Mouse (Mus musculus) heart, embryonic 15.5 days (tissue): ENCODE results near the gene Ndufb3. TPM values are rescaled to one million over a fixed set of nuclear protein-coding genes. Genes with fewer than 3 reads are reported as not detected.
"Not testable (repeated sequence)": the region's sequence is repeated elsewhere in the genome, so short reads cannot be mapped to it uniquely, and the experiment has no call there.

Source experiments
- ATAC-seq: fragments of 200-750 bp; cut with Nextera tagmentation; replicated peaks from 2 replicates; pipeline ENCODE4 v1.8.0; 2017; ENCODE audit warnings: low read depth, moderate TSS enrichment; ENCODE audit not compliant: insufficient number of reproducible peaks, insufficient read depth, low FRiP score
- H3K27ac ChIP-seq: fragments of 300-500 bp; sonication (generic); 2 replicates; pipeline ENCODE4 v1.5.1; 2015; ENCODE audit warnings: mild to moderate bottlenecking, inconsistent platforms
- H3K27me3 ChIP-seq: fragments of 300-500 bp; sonication (generic); 2 replicates; pipeline ENCODE4 v1.6.1; 2015; ENCODE audit warnings: inconsistent platforms
- H3K36me3 ChIP-seq: fragments of 300-500 bp; sonication (generic); 2 replicates; pipeline ENCODE4 v1.6.1; 2015; ENCODE audit warnings: mild to moderate bottlenecking, inconsistent platforms
- H3K4me1 ChIP-seq: fragments of 300-500 bp; sonication (generic); replicated peaks from 2 replicates; pipeline ENCODE4 v1.6.1; 2015; ENCODE audit warnings: inconsistent platforms
- H3K4me2 ChIP-seq: fragments of 300-500 bp; sonication (generic); 2 replicates; pipeline ENCODE4 v1.6.1; 2015; ENCODE audit warnings: inconsistent platforms, mild to moderate bottlenecking, moderate library complexity
- H3K4me3 ChIP-seq: fragments of 300-500 bp; sonication (generic); 2 replicates; pipeline ENCODE4 v1.5.1; 2015; ENCODE audit warnings: mild to moderate bottlenecking, inconsistent platforms
- H3K9ac ChIP-seq: fragments of 300-500 bp; sonication (generic); 2 replicates; pipeline ENCODE4 v1.6.1; 2015; ENCODE audit warnings: mild to moderate bottlenecking, inconsistent platforms
- H3K9me3 ChIP-seq: fragments of 300-500 bp; sonication (generic); replicated peaks from 2 replicates; pipeline ENCODE4 v1.6.1; 2016; ENCODE audit warnings: inconsistent platforms
- WGBS: fragments of 180-500 bp; shearing (Covaris S2); methylation state at CpG from one replicate; pipeline ENCODE4 v1.1.7; 2015; ENCODE audit warnings: mixed read lengths; 5-methylcytosine and 5-hydroxymethylcytosine counted together
- polyA plus RNA-seq: library from polyadenylated mRNA; unstranded; fragments of >200 nt; fragmentation: Nextera tagmentation; extraction: Ambion mirVana; gene quantifications from 2 replicates; pipeline ENCODE4 v1.2.1, GENCODE M21; 2015

Ndufb3 gene
- polyA plus RNA-seq, 1 experiment from 2014 or later, result 255 TPM

- Histone ChIP-seq H3K4me3 (no peak overlapping the region), H3K9ac (no peak overlapping the region), H3K4me2 (no peak overlapping the region), H3K9me3 (no peaks in the 10 kb centered on the region), H3K36me3 (no peaks in the 10 kb centered on the region), H3K27me3 (no peaks in the 10 kb centered on the region), H3K4me1 (peaks cover 4% of the 10 kb centered on the region; the same call in 1 of the 2 replicates), H3K27ac (no peak overlapping the region)
- 78% methylated on average over 6 of the region's 6 CpGs for WGBS
- ATAC-seq, result no peak
Measured at GRCm38 (mm10) chr1:58617978-58618668, 31.9 kb downstream of the Ndufb3 start.

- Histone ChIP-seq H3K9ac (no peak overlapping the region), H3K27ac (no peak overlapping the region), H3K4me2 (no peak overlapping the region), H3K4me1 (peaks cover 4% of the 10 kb centered on the region; the same call in 1 of the 2 replicates), H3K36me3 (no peaks in the 10 kb centered on the region), H3K4me3 (no peak overlapping the region), H3K27me3 (no peaks in the 10 kb centered on the region), H3K9me3 (no peaks in the 10 kb centered on the region)
- 87% methylated on average over 2 of the region's 2 CpGs for WGBS
- no peak for ATAC-seq
Measured at GRCm38 (mm10) chr1:58618766-58619165, 32.6 kb downstream of the Ndufb3 start.

- Histone ChIP-seq H3K27me3 (no peaks in the 10 kb centered on the region), H3K36me3 (no peaks in the 10 kb centered on the region), H3K9ac (no peak overlapping the region), H3K27ac (no peak overlapping the region), H3K9me3 (no peaks in the 10 kb centered on the region), H3K4me2 (no peak overlapping the region), H3K4me3 (no peak overlapping the region), H3K4me1 (peaks cover 4% of the 10 kb centered on the region; the same call in 1 of the 2 replicates)
- no peak for ATAC-seq
- 75% methylated on average over 3 of the region's 3 CpGs for WGBS
Measured at GRCm38 (mm10) chr1:58621251-58621650, 35.1 kb downstream of the Ndufb3 start.

GRCm38 (mm10) chr1:58621996-58622748, 36.0 kb downstream of the Ndufb3 start:
- no peaks in the 10 kb centered on the region for H3K27me3 ChIP-seq
- no peak overlapping the region for H3K4me3 ChIP-seq
- no peak overlapping the region for H3K9ac ChIP-seq
- no peaks in the 10 kb centered on the region for H3K9me3 ChIP-seq
- H3K4me2 ChIP-seq, result no peak overlapping the region
- no peak for ATAC-seq
- WGBS, result 48% methylated on average over 7 of the region's 7 CpGs
- peaks cover 4% of the 10 kb centered on the region; the same call in 1 of the 2 replicates for H3K4me1 ChIP-seq
- H3K27ac ChIP-seq, result no peak overlapping the region
- no peaks in the 10 kb centered on the region for H3K36me3 ChIP-seq

- not testable (repeated sequence) for H3K4me3 ChIP-seq, H3K9me3 ChIP-seq, H3K4me2 ChIP-seq, H3K27me3 ChIP-seq, H3K9ac ChIP-seq, H3K4me1 ChIP-seq, H3K36me3 ChIP-seq, H3K27ac ChIP-seq, ATAC-seq
- WGBS, result 73% methylated on average over 2 of the region's 2 CpGs
Measured at GRCm38 (mm10) chr1:58628847-58629246, 42.7 kb downstream of the Ndufb3 start.

Other genes starting within 250 kb of the Ndufb3 start
- 178 and 181 TPM in 2 replicates for gene Bzw1, start 193.5 kb upstream of the Ndufb3 start, polyA plus RNA-seq
- 125 and 126 TPM in 2 replicates for gene Clk1, start 162.3 kb upstream of the Ndufb3 start, polyA plus RNA-seq
- gene Nif3l1, start 141.2 kb upstream of the Ndufb3 start, polyA plus RNA-seq, result 21.2 and 25.0 TPM in 2 replicates
- 28.7 and 34.7 TPM in 2 replicates for gene Ppil3, start 140.9 kb upstream of the Ndufb3 start, polyA plus RNA-seq
- gene Orc2, start 81.3 kb upstream of the Ndufb3 start, polyA plus RNA-seq, result 14.3 and 16.6 TPM in 2 replicates
- 3.9 and 4.6 TPM in 2 replicates for gene Fam126b, start 61 bp upstream of the Ndufb3 start, polyA plus RNA-seq
- not detected in 2 replicates for gene Als2cr12, start 109.6 kb downstream of the Ndufb3 start, polyA plus RNA-seq
- gene Cflar, start 125.1 kb downstream of the Ndufb3 start, polyA plus RNA-seq, result 37.0 and 37.7 TPM in 2 replicates
- 18.7 and 23.9 TPM in 2 replicates for gene Casp8, start 209.0 kb downstream of the Ndufb3 start, polyA plus RNA-seq